Mouse (Mus musculus): ENCODE measurements around the gene Serpina3i. TPM values are rescaled to one million over a fixed set of nuclear protein-coding genes. Genes with fewer than 3 reads are reported as not detected.

Gene Serpina3i
- 0.26 and 0.31 TPM in 2 replicates for polyA plus RNA-seq (2012; rRNA removed)

DNA sequence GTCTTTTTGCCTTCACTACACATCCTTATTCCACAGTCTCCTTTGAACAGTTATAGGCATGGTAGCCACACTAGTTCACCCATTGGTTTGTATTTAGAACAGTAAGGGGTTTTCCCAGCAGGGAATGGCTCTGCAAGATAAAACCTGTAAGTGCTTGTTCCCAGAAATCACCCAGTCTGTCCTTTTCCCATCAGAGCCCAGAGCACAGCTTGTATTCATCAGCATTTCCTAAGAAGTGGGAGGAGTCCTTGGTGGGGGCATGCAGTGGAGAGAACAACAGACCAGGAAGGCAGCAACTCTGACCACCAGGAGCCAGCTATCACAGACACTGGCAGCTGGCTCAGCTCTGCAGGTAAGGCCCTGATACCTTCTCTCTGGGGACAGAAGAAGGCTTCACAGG is at the start of gene Serpina3i:
Gene Serpina3i, plus strand, starts transcription at position 260 of the 400 bp plus-strand sequence.

DNA sequence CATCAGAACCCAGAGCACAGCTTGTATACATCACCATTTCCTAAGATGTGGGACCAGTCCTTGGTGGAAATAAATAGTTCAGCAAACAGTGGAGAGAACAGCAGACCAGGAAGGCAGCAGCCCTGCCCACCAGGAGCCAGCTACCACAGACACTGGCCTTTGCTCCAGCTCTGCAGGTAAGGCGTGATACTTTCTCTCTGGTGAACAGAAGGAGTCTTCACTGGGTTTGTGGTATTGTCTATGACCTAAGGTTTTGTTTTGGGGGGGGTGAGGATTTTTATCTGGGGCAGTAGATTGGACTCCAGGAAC is 48.5 kb upstream of the Serpina3i start, which contains the start of gene Serpina3f:
Gene Serpina3f, plus strand, starts transcription at position 100 of the 309 bp plus-strand sequence.

DNA sequence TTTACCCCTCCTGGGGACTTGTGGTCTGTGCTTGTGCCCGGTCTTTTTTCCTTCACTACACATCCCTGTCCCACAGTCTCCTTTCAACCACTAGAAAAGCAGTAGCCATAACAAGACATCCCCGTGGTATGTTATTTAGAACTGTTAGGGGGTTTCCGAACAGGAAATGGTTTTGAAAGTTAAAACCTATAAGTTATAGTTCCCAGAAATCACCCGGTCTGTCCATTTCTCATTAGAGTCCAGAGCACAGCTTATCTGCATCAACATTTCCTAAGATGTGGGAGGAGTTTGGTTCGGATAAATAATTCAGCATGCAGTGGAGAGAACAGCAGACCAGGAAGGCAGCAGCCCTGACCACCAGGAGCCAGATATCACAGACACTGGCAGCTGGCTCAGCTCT is 27.0 kb upstream of the Serpina3i start, which contains the start of gene Serpina3g:
Gene Serpina3g, plus strand, starts transcription at position 331 of the 400 bp plus-strand sequence.

DNA sequence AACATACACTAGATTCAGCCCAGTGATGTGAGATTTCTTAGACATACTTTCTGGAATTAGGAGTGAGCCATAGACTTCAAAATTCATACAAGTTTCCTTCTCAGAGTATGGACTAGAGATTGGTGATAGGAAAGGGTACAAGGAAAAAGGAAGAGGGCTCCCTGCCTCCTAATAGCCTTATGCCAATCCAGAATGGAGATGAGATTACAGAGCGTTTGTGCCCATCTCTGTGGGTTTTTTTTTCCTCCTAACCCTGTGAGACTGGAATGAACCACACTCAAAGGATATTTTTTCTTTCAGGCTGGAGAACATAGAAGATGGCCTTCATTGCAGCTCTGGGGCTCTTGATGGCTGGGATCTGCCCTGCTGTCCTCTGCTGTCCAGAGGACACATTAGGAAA is 51.3 kb downstream of the Serpina3i start, which contains the start of gene Serpina3j:
Gene Serpina3j, plus strand, starts transcription at position 301 of the 400 bp plus-strand sequence.

Other genes starting within 250 kb of the Serpina3i start
- 0.10 and 0.24 TPM in 2 replicates for gene Serpina9, start 249.4 kb upstream of the Serpina3i start, polyA plus RNA-seq (2012; rRNA removed)
- 0.16 and 0.20 TPM in 2 replicates for gene Serpina12, start 218.7 kb upstream of the Serpina3i start, polyA plus RNA-seq (2012; rRNA removed)
- gene Serpina5, start 162.0 kb upstream of the Serpina3i start, polyA plus RNA-seq (2012; rRNA removed): 6.0 and 6.1 TPM in 2 replicates
- 0.11 and 0.13 TPM in 2 replicates for gene Serpina3a, start 150.4 kb upstream of the Serpina3i start, polyA plus RNA-seq (2012; rRNA removed)
- 0.19 and 0.22 TPM in 2 replicates for gene Serpina3b, start 135.1 kb upstream of the Serpina3i start, polyA plus RNA-seq (2012; rRNA removed)
- 0.05 and 0.07 TPM in 2 replicates for gene Serpina3c, start 109.3 kb upstream of the Serpina3i start, polyA plus RNA-seq (2012; rRNA removed)
- 1.0 and 1.1 TPM in 2 replicates for gene Serpina3f, start 48.6 kb upstream of the Serpina3i start, polyA plus RNA-seq (2012; rRNA removed)
- gene Serpina3g, start 26.9 kb upstream of the Serpina3i start, polyA plus RNA-seq (2012; rRNA removed): 7.4 and 7.9 TPM in 2 replicates
- not detected in 2 replicates for gene Serpina3j, start 51.4 kb downstream of the Serpina3i start, polyA plus RNA-seq (2012; rRNA removed)
- gene Serpina3k, start 75.4 kb downstream of the Serpina3i start, polyA plus RNA-seq (2012; rRNA removed): 74.4 and 149 TPM in 2 replicates
- gene Serpina3m, start 75.4 kb downstream of the Serpina3i start, polyA plus RNA-seq (2012; rRNA removed): 11.9 and 23.7 TPM in 2 replicates
- gene Serpina3n, start 143.6 kb downstream of the Serpina3i start, polyA plus RNA-seq (2012; rRNA removed): 118 and 148 TPM in 2 replicates
- gene Gsc, start 210.2 kb downstream of the Serpina3i start, polyA plus RNA-seq (2012; rRNA removed): 0.05 TPM in 1 of 2 replicates, not detected in the other